Mouse (Mus musculus) heart, postnatal 10 days (tissue): ENCODE results near the gene Nufip2. TPM values are rescaled to one million over a fixed set of nuclear protein-coding genes. Genes with fewer than 3 reads are reported as not detected.
"Not testable (repeated sequence)": the region's sequence is repeated elsewhere in the genome, so short reads cannot be mapped to it uniquely, and the experiment has no call there.

Experiments used
- DNase-seq, 2 experiments: peaks; one replicate each; pipeline ENCODE4 v3.0.0; 2021
- intact Hi-C: fragments of 180-260 bp; cut with DNase I; formaldehyde crosslinking; loops from one replicate; pipeline ENCODE4 v1.15.1; 2025
- total RNA-seq, 2 experiments: library from RNA; stranded (reverse); gene quantifications; 2 replicates each; pipeline ENCODE4 v1.2.3; 2021

Gene Nufip2
- total RNA-seq, 2 experiments from 2014 or later, result 60.1 to 63.1 TPM

DNA sequence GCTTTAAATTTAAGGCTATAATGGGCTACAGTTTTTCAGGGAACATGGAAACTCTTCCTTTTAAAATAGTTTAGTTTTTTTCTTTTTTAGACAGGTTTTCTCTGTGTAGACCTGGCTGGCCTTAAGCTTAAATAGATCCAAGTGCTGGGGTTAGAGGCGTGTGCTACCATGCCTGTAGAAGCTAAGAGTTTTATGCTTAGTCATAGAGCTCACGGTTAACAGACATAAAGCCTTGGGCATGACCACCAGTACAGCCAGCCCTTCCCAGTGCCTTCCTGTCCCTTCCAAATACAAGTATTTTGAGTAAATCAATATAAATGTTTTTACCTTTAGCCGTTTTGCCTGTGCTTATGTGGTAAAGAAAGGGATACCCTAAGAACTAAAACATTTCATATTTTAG, 20.0 kb downstream of the Nufip2 start:
- no peak for DNase-seq
- intact Hi-C loops, result no loop called here

GRCm38 (mm10) chr11:77709039-77709438, 23.1 kb downstream of the Nufip2 start:
- DNase-seq, result peak; percentile 38 to 52
- intact Hi-C loops, result no loop called here

DNA sequence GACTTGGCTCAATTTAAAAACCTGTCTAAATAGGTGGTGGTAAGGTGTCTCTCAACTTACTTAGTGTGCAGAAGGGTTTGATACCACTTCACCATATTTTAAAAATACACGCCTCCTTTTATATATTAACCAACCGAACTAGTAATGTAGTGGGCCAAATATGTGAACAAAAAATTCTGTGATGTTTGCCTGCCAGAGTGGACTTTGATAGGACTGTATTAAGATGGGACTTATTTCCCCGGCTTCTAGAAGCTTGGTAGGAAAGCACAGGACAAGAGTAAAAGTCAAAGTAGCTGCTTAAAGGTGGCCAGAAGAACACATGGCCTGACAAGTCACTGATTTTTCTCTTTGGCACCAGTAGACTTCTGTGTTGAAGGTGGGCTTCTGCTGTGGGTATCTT, 27.8 kb downstream of the Nufip2 start:
- intact Hi-C loops, result no loop called here
- DNase-seq, result no peak

GRCm38 (mm10) chr11:77719055-77719454, 33.1 kb downstream of the Nufip2 start:
- DNase-seq, result no peak
- intact Hi-C loops, result no loop called here

DNA sequence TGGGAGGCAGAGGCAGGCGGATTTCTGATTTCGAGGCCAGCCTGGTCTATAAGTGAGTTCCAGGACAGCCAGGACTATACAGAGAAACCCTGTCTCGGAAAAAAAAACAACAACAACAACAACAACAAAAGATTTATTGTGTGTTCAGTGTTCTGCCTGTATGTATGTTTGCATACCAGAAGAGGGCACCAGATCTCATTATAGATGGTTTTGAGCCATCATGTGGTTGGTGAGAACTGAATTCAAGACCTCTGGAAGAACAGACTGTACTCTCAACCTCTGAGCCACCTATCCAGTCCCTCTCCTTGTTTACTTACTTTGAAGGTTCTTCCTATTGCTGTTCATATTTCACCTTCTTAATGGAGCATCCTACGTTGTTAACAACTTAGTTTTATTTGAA, 35.4 kb downstream of the Nufip2 start:
- intact Hi-C loops, result no loop called here
- no peak for DNase-seq

- no peak for DNase-seq
- intact Hi-C loops, result no loop called here
These were observed 38.8 kb downstream of the Nufip2 start for GRCm38 (mm10) chr11:77724766-77725165.

- intact Hi-C loops, result no loop called here
- no peak for DNase-seq
These were observed 39.2 kb downstream of the Nufip2 start, which contains the start of gene Cryba1 for GRCm38 (mm10) chr11:77725183-77725582. Cryba1 (minus strand) TSS chr11:77725283.

DNA sequence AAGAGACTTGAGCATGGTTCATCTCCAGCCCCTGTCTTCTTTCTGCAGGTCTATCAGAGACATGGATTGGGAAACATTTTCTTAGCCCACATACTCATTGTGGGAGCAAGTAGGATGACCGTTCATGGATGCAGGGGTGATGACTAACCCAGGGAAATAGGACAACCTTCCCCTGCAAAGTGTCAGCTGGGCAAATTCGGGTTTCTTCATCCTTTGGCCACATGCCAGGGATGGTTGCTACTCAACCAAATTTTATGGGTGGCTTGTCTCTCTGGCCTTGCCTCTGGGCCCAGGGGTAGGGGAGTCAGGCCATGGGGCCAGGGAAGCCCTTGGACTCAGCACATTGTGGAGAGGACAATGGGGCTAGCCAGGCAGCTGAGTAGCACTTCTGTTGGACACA, 42.6 kb downstream of the Nufip2 start:
- no peak for DNase-seq
- intact Hi-C loops, result no loop called here

DNA sequence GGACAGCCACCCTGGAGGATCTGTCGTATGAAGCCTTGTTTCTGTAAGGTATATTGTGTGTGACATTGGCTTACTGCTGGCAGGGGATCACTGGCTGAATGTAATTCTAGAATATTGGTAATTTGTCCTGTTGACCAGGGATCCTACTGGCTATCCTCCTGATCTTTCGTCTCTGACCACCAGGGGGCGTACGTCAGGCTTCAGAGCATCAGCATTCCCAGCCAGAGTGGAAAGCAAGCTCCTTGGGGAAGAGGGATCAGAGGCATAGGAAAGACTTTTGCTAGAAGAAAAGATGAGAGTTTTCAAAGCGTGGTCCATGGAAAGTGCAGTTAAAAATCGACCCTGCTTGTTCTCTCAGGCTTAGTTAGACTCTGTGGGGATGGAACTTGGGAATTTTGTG, 51.3 kb downstream of the Nufip2 start:
- intact Hi-C loops, result loop anchor here (1.0 to 5.0 kb wide), 4 partner anchors 26 to 230 kb away; partner anchors contain the start of gene Myo18a
- peak; percentile 87 to 93 for DNase-seq

GRCm38 (mm10) chr11:77738555-77738954, 52.6 kb downstream of the Nufip2 start:
- DNase-seq, result no peak
- intact Hi-C loops, result loop anchor here (5.0 kb wide), 1 partner anchor 229 kb away; no protein-coding TSS in a partner anchor

- intact Hi-C loops, result no loop called here
- peak; percentile 10 to 38 for DNase-seq
These were observed 58.0 kb downstream of the Nufip2 start for GRCm38 (mm10) chr11:77743966-77744365.

DNA sequence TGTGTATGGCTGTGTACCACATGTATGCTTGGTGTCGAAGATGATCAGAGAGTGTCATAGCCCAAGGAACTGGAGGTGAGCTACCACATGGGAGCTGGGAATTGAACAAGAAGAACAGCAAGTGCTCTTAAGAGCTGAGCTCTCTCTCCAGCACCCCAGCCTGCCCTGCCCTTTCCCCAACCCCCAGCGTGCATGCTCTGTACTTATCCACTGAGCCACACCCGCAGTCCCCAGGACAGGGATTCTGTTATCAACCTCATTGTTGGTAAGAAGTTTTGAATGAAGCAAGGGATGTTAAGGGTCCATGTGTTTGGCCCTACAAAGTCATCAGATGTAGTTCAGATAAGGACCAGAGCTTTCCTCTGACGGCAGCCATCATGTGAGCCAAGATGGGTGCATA, 60.7 kb downstream of the Nufip2 start:
- DNase-seq, result no peak
- intact Hi-C loops, result no loop called here

- intact Hi-C loops, DNase-seq: not testable (repeated sequence)
These were observed 61.1 kb downstream of the Nufip2 start for GRCm38 (mm10) chr11:77747103-77747502.

- DNase-seq, result no peak
- intact Hi-C loops, result no loop called here
These were observed 63.0 kb downstream of the Nufip2 start for GRCm38 (mm10) chr11:77748996-77749395.

GRCm38 (mm10) chr11:77752525-77752924, 66.6 kb downstream of the Nufip2 start:
- no peak for DNase-seq
- intact Hi-C loops, result no loop called here

GRCm38 (mm10) chr11:77753469-77753868, 67.5 kb downstream of the Nufip2 start:
- intact Hi-C loops, result no loop called here

GRCm38 (mm10) chr11:77760031-77760430, 74.1 kb downstream of the Nufip2 start:
- no peak for DNase-seq
- intact Hi-C loops, result no loop called here

More at GRCm38 (mm10) chr11:77753469-77753868, 67.5 kb downstream of the Nufip2 start:
- no peak for DNase-seq

- intact Hi-C loops, result loop anchor here (1.0 to 2.0 kb wide), 3 partner anchors 26 to 52 kb away; no protein-coding TSS in a partner anchor
- DNase-seq, result peak; percentile 90 to 91
These were observed 77.1 kb downstream of the Nufip2 start, which contains the start of gene Myo18a for GRCm38 (mm10) chr11:77762783-77763672. Myo18a (plus strand) TSS chr11:77763246.

- intact Hi-C loops, result loop anchor here (1.0 to 2.0 kb wide), 3 partner anchors 27 to 51 kb away; no protein-coding TSS in a partner anchor
- peak; percentile 67 to 72 for DNase-seq
These were observed 77.9 kb downstream of the Nufip2 start for GRCm38 (mm10) chr11:77763673-77764340.

- intact Hi-C loops, result no loop called here
- DNase-seq, result peak in 1 of 2 experiments; percentile 51
These were observed 78.9 kb downstream of the Nufip2 start for GRCm38 (mm10) chr11:77764694-77765458.

DNA sequence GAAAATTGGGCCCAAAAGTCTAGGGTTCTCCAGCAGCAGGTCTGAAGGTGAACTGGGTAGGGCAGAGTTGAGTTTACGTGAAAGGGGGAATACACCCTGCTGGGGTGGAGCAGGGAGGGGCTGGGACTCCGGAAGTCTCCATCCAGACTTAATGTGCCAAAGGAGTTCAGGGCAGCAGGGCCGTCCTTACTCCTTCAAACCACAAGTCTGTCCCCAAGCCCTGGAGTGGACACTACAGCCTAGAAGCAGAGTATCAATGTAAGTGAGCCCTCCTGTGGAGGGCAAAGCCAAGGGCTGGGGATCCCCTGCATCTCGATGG, 79.5 kb downstream of the Nufip2 start:
- no peak for DNase-seq
- intact Hi-C loops, result no loop called here
